Mouse (Mus musculus) embryonic facial prominence, embryonic 15.5 days (tissue): ENCODE measurements around the gene Atxn1. TPM values are rescaled to one million over a fixed set of nuclear protein-coding genes. Genes with fewer than 3 reads are reported as not detected.

Source experiments
- ATAC-seq: fragments of 200-750 bp; cut with Nextera tagmentation; 2 replicates; pipeline ENCODE4 v1.8.0; 2017; ENCODE audit warnings: low read depth, moderate TSS enrichment; ENCODE audit not compliant: insufficient number of reproducible peaks, low FRiP score, low TSS enrichment
- H3K27ac ChIP-seq: fragments of 300-500 bp; sonication (generic); replicated peaks from 2 replicates; pipeline ENCODE4 v1.5.1; 2015; ENCODE audit warnings: mild to moderate bottlenecking, inconsistent platforms
- H3K27me3 ChIP-seq: fragments of 300-500 bp; sonication (generic); 2 replicates; pipeline ENCODE4 v1.6.1; 2015; ENCODE audit warnings: inconsistent platforms
- H3K36me3 ChIP-seq: fragments of 300-500 bp; sonication (generic); 2 replicates; pipeline ENCODE4 v1.6.1; 2015; ENCODE audit warnings: mild to moderate bottlenecking, inconsistent platforms
- H3K4me1 ChIP-seq: fragments of 300-500 bp; sonication (generic); 2 replicates; pipeline ENCODE4 v1.6.1; 2015; ENCODE audit warnings: inconsistent platforms
- H3K4me2 ChIP-seq: fragments of 300-500 bp; sonication (generic); replicated peaks from 2 replicates; pipeline ENCODE4 v1.6.1; 2015; ENCODE audit warnings: mild to moderate bottlenecking, inconsistent platforms
- H3K4me3 ChIP-seq: fragments of 300-500 bp; sonication (generic); replicated peaks from 2 replicates; pipeline ENCODE4 v1.5.1; 2015; ENCODE audit warnings: mild to moderate bottlenecking, inconsistent platforms
- H3K9ac ChIP-seq: fragments of 300-500 bp; sonication (generic); 2 replicates; pipeline ENCODE4 v1.6.1; 2015; ENCODE audit warnings: inconsistent platforms
- H3K9me3 ChIP-seq: fragments of 300-500 bp; sonication (generic); replicated peaks from 2 replicates; pipeline ENCODE4 v1.6.1; 2016; ENCODE audit warnings: inconsistent platforms
- WGBS: fragments of 180-500 bp; shearing (Covaris S2); methylation state at CpG from one replicate; pipeline ENCODE4 v1.1.7; 2015; 5-methylcytosine and 5-hydroxymethylcytosine counted together
- polyA plus RNA-seq: library from polyadenylated mRNA; unstranded; fragments of >200 nt; fragmentation: Nextera tagmentation; extraction: Ambion mirVana; gene quantifications from 2 replicates; pipeline ENCODE4 v1.2.1, GENCODE M21; 2015

The Atxn1 gene
- polyA plus RNA-seq, 1 experiment from 2014 or later, result 7.2 TPM

- no peaks in the 10 kb centered on the region for H3K36me3 ChIP-seq
- no peaks in the 10 kb centered on the region for H3K9me3 ChIP-seq
- H3K9ac ChIP-seq, result no peak overlapping the region
- no peak overlapping the region for H3K27ac ChIP-seq
- no peak for ATAC-seq
- 82% methylated on average over 6 of the region's 6 CpGs for WGBS
- no peaks in the 10 kb centered on the region for H3K4me1 ChIP-seq
- no peak overlapping the region for H3K4me3 ChIP-seq
- H3K27me3 ChIP-seq, result no peaks in the 10 kb centered on the region
- no peak overlapping the region for H3K4me2 ChIP-seq
Measured at GRCm38 (mm10) chr13:45617988-45618387, 346.8 kb downstream of the Atxn1 start.

DNA sequence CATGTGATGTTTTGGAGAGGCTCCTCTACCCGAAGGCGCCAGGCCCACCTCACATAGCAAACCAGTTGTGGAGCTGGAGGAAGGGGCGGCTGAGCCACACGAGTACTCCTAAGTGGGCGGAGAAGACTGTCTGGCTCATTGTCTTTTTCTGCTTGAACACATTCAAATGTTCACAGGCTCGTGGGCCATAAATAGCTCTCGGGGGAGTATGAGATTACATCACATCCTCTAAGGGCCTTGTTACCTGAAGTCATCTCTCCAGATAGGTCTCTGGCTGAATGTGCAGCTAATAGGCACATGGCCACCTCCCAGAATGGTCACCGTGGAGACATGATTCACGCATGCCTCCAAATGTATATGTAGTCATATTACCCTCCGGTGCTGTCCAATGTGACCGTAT is 350.0 kb downstream of the Atxn1 start:
- Histone ChIP-seq H3K27ac (no peak overlapping the region), H3K9ac (no peak overlapping the region), H3K36me3 (no peaks in the 10 kb centered on the region), H3K4me3 (no peak overlapping the region), H3K4me1 (no peaks in the 10 kb centered on the region), H3K4me2 (no peak overlapping the region), H3K9me3 (no peaks in the 10 kb centered on the region), H3K27me3 (no peaks in the 10 kb centered on the region)
- WGBS, result 68% methylated on average over 11 of the region's 11 CpGs
- peak; percentile 65; the same call in 1 of the 2 replicates for ATAC-seq

DNA sequence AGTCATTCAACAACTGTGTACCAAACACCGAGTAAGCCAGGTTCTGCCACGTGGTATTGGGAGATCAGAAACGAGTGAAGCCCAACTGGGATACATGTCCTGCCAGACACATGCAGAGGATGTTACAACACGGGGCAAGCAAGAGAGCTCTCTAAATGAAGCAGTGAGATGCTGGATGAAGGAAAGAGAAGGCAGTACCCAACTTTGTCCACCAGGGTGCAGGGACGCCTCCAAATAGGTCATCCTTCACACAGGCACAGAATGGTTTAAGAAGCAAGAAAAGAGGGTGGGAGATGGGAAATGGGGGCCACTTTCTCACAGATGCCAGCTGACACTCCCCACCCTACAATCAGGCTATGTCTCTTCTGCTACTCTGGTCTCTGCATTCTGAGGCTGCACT is 351.5 kb downstream of the Atxn1 start:
- no peaks in the 10 kb centered on the region for H3K27me3 ChIP-seq
- H3K9ac ChIP-seq, result no peak overlapping the region
- H3K27ac ChIP-seq, result no peak overlapping the region
- H3K4me2 ChIP-seq, result no peak overlapping the region
- WGBS, result 32% methylated on average over 5 of the region's 5 CpGs
- H3K4me1 ChIP-seq, result no peaks in the 10 kb centered on the region
- no peaks in the 10 kb centered on the region for H3K9me3 ChIP-seq
- no peaks in the 10 kb centered on the region for H3K36me3 ChIP-seq
- no peak for ATAC-seq
- no peak overlapping the region for H3K4me3 ChIP-seq

GRCm38 (mm10) chr13:45611554-45611953 is 353.3 kb downstream of the Atxn1 start:
- Histone ChIP-seq H3K4me1 (no peaks in the 10 kb centered on the region), H3K4me3 (no peak overlapping the region), H3K36me3 (no peaks in the 10 kb centered on the region), H3K27ac (no peak overlapping the region), H3K4me2 (no peak overlapping the region), H3K27me3 (no peaks in the 10 kb centered on the region), H3K9ac (no peak overlapping the region), H3K9me3 (no peaks in the 10 kb centered on the region)
- whole genome bisulfite sequencing, result 79% methylated on average over 3 of the region's 3 CpGs
- no peak for ATAC-seq

GRCm38 (mm10) chr13:45609461-45609860 is 355.3 kb downstream of the Atxn1 start:
- H3K27me3 ChIP-seq, result no peaks in the 10 kb centered on the region
- no peaks in the 10 kb centered on the region for H3K36me3 ChIP-seq
- H3K4me2 ChIP-seq, result no peak overlapping the region
- H3K27ac ChIP-seq, result no peak overlapping the region
- WGBS, result 48% methylated on average over 4 of the region's 4 CpGs
- no peak overlapping the region for H3K4me3 ChIP-seq
- H3K9me3 ChIP-seq, result no peaks in the 10 kb centered on the region
- H3K4me1 ChIP-seq, result no peaks in the 10 kb centered on the region
- H3K9ac ChIP-seq, result no peak overlapping the region
- no peak for ATAC-seq

DNA sequence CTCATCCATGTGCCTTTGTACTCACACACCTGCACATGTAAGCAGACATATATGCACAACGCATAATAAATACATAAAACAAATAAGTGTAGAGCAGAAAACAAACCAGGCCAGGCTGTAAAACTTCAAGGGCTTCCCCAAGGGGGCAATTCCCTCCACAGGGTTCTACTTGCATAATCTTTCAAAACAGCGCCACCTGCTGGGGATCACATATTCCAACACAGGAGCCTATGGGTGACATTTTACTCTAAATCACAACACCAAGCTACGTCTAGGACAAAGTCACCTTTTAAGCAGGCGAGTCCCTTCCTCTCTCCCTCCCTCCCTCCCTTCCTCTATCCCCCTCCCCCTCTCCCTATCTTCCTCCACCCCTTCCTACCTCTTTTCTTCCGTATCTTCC is 356.2 kb downstream of the Atxn1 start:
- no peak overlapping the region for H3K4me2 ChIP-seq
- H3K36me3 ChIP-seq, result no peaks in the 10 kb centered on the region
- no peak overlapping the region for H3K27ac ChIP-seq
- no peak for ATAC-seq
- no peaks in the 10 kb centered on the region for H3K9me3 ChIP-seq
- no peak overlapping the region for H3K4me3 ChIP-seq
- H3K9ac ChIP-seq, result no peak overlapping the region
- no peaks in the 10 kb centered on the region for H3K4me1 ChIP-seq
- 91% methylated on average over 5 of the region's 5 CpGs for WGBS
- H3K27me3 ChIP-seq, result no peaks in the 10 kb centered on the region

GRCm38 (mm10) chr13:45607946-45608345 is 356.9 kb downstream of the Atxn1 start:
- H3K9me3 ChIP-seq, result no peaks in the 10 kb centered on the region
- H3K9ac ChIP-seq, result no peak overlapping the region
- H3K4me3 ChIP-seq, result no peak overlapping the region
- WGBS, result 59% methylated on average over 2 of the region's 2 CpGs
- H3K4me1 ChIP-seq, result no peaks in the 10 kb centered on the region
- ATAC-seq, result no peak
- no peak overlapping the region for H3K4me2 ChIP-seq
- no peak overlapping the region for H3K27ac ChIP-seq
- H3K36me3 ChIP-seq, result no peaks in the 10 kb centered on the region
- no peaks in the 10 kb centered on the region for H3K27me3 ChIP-seq

DNA sequence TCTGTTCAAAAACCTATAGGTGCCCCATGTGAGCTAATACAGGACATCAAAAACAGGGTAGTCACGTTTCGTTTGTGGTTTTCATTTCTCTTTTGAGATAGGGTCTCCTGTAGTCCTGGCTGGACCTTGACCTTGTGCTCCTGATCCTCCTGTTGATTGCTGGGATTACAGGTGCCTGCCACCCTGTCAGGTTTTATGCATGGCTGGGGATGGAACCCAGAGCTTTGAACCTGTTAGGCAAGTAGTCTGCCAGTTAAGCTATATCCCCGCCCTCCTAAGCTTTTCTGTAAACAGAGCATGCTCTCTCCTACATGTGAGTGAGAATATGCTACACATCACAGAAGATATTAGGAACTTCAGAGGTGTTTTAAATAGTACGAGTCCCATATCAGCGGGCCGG is 361.2 kb downstream of the Atxn1 start:
- 76% methylated on average over 6 of the region's 6 CpGs for WGBS
- H3K27ac ChIP-seq, result no peak overlapping the region
- H3K4me2 ChIP-seq, result no peak overlapping the region
- H3K9me3 ChIP-seq, result no peaks in the 10 kb centered on the region
- ATAC-seq, result no peak
- no peaks in the 10 kb centered on the region for H3K36me3 ChIP-seq
- no peak overlapping the region for H3K4me3 ChIP-seq
- H3K4me1 ChIP-seq, result no peaks in the 10 kb centered on the region
- H3K9ac ChIP-seq, result no peak overlapping the region
- no peaks in the 10 kb centered on the region for H3K27me3 ChIP-seq

- 52% methylated on average over 6 of the region's 6 CpGs for WGBS
- no peak for ATAC-seq
- Histone ChIP-seq H3K27me3 (no peaks in the 10 kb centered on the region), H3K9ac (no peak overlapping the region), H3K27ac (no peak overlapping the region), H3K4me1 (no peaks in the 10 kb centered on the region; the same call in 1 of the 2 replicates), H3K4me3 (no peak overlapping the region), H3K4me2 (no peak overlapping the region), H3K36me3 (no peaks in the 10 kb centered on the region), H3K9me3 (no peaks in the 10 kb centered on the region)
Measured at GRCm38 (mm10) chr13:45600443-45600842, 364.4 kb downstream of the Atxn1 start.

DNA sequence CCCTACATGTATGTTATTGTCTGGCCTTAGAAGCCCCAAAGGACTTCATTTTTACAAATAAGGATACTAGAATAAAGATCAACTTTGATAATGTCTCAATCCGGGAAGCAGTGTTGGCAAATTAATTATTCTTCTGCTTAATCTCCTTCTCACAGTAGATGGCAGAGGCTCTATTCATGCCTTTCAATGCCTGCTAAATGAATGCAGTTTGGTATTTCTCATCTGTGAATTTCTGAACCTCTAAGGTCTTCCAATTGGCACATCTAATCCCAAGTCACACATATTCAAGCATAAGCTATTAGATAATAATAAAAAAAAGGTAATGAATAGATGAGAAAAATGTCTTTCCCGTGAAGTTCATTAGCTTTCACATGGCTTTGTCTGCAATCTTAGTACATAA is 365.0 kb downstream of the Atxn1 start:
- H3K27ac ChIP-seq, result no peak overlapping the region
- no peaks in the 10 kb centered on the region for H3K9me3 ChIP-seq
- ATAC-seq, result no peak
- no peak overlapping the region for H3K4me3 ChIP-seq
- no peaks in the 10 kb centered on the region; the same call in 1 of the 2 replicates for H3K4me1 ChIP-seq
- no peak overlapping the region for H3K4me2 ChIP-seq
- 93% methylated on average over 2 of the region's 2 CpGs for WGBS
- H3K36me3 ChIP-seq, result no peaks in the 10 kb centered on the region
- no peak overlapping the region for H3K9ac ChIP-seq
- H3K27me3 ChIP-seq, result no peaks in the 10 kb centered on the region

- no peak overlapping the region for H3K9ac ChIP-seq
- H3K4me1 ChIP-seq, result no peaks in the 10 kb centered on the region; the same call in 1 of the 2 replicates
- no peak overlapping the region for H3K27ac ChIP-seq
- H3K4me2 ChIP-seq, result no peak overlapping the region
- H3K4me3 ChIP-seq, result no peak overlapping the region
- no peaks in the 10 kb centered on the region for H3K9me3 ChIP-seq
- 62% methylated on average over 7 of the region's 7 CpGs for WGBS
- no peak for ATAC-seq
- no peaks in the 10 kb centered on the region for H3K36me3 ChIP-seq
- no peaks in the 10 kb centered on the region for H3K27me3 ChIP-seq
Measured at GRCm38 (mm10) chr13:45595416-45595815, 369.4 kb downstream of the Atxn1 start.

DNA sequence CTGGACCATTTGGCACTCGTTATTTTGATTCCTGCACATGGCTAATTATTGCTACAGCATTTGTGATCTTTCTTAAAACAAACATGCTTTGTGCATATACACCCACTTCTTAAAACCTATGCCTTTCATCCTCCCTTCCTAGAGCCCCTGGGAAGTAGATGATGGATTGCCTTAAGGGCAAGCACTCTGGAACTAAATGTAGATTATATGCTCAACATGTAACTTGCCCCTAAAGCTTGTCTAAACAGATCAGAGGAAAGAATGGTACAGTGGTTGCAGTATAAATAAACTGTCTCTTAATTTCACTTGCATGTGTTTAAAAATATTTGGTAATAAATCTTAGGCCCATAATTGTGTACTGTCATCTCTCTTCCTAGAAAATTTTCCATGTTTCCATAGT is 370.9 kb downstream of the Atxn1 start:
- Histone ChIP-seq H3K4me1 (no peaks in the 10 kb centered on the region; the same call in 1 of the 2 replicates), H3K4me3 (no peak overlapping the region), H3K27ac (no peak overlapping the region), H3K9me3 (no peaks in the 10 kb centered on the region), H3K9ac (no peak overlapping the region), H3K36me3 (no peaks in the 10 kb centered on the region), H3K27me3 (no peaks in the 10 kb centered on the region), H3K4me2 (no peak overlapping the region)
- no peak for ATAC-seq
- 29% methylated on average over 1 of the region's 1 CpGs for WGBS
